Mouse (Mus musculus) lung, postnatal 4 days (tissue): ENCODE results near the gene Tdgf1.

Source experiments
- DNase-seq, 2 experiments: peaks; one replicate each; pipeline ENCODE4 v3.0.0; 2021

Tdgf1 gene

DNA sequence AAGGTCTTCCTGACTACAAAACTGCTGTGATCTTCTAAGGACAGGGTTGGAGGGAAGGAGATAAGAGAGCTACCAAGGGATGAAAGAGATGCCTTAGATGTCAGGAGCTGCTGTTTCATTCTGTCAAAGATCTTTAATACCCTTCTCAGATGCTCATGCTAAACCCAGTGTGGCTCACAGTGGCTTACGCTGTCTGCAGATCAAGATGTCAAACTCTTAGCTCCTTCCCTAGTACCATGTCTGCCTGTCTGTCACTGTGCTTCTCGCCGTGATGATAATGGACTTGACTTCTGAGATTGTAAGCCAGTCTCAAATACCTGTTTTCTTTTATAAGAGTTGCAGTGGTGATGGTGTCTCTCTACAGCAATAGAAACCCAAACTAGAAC, 37.3 kb downstream of the Tdgf1 start:
- DNase-seq = no peak

DNA sequence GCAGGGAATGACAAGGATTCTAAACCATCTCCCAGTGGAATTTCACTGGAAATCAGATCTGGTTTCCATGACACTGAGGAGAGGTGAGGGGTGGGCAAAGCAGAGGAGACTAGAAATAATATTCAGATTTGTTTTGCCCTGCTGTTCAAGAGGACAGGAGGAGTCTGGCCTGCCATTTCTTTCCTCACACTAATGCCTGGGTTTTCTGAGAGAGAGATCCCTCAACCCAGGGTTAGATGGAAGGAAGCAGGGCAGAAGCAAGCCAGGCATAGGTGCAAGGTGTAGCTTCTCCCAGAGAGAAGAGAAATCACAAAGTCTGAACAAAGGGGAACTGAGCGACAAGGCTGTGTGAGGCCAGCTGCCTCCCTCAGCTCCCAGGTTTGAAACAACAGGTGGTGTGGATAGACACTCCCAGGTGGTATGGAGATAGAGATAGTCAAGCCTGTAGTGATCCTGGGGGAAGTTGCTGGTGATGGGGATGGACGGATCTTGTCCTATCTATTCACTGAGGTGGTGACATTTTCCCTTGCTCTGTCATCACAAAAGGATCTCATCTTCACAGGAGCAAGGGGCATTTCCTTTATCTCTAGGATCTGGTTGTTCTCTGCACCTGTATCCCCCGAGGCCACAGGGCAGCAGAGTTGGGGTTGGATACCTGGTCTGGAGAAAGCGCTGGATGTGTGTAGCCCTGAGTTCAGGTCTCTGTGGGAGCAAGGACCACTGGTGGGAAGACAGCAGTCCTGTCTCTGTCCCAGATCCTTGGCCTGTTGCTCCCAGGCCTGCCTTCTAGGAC, 37.9 kb downstream of the Tdgf1 start:
- DNase-seq = no peak

DNA sequence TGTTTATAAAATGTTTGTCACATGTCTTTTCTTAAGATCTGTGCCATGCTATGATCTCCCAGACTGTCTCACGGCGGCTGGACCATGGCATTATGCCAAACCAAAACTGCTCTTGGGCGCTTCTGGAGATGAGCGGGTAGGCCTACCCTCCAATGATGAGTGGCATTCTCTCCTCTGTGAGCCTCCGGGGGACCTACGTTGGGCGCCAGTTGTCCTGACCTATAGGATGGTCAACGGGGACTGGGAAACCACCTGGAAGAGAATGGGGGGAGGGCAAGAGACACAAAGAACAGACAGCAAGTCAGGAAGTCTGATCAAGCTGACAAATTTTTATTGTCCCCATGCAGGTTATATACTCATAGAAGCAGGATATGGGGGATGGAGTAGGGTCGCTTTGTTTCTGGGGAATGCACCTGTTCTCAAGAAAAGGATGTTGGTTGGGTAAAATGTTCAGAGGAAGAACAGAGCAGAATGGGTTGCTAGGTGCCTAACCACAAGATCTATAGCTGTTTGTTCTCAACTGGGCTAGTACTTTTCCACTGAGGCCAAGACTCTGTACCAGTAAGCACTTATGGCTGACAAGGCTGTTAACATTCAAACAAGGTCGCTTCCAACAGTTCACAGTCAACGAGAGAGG, 38.6 kb downstream of the Tdgf1 start:
- no peak for DNase-seq

DNA sequence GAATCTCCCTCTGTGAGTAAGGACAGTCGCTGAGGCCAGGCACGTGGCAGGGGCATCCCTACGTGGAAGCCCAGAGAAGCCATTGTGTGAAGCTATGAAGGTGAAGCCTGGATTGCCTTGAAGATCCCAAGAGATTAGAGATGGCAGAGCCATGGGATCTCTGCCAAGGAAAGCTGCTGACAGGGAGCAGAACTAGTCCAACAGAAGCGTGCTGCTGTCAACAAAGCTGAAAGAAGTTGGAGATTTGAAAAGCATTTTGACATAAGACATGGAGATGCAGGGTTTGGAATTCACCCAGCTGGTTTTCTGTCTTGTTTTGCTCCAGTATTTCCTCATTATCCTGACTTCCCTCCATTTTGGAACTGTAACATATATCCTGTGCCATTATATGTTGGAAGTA, 43.7 kb downstream of the Tdgf1 start:
- DNase-seq = no peak

DNA sequence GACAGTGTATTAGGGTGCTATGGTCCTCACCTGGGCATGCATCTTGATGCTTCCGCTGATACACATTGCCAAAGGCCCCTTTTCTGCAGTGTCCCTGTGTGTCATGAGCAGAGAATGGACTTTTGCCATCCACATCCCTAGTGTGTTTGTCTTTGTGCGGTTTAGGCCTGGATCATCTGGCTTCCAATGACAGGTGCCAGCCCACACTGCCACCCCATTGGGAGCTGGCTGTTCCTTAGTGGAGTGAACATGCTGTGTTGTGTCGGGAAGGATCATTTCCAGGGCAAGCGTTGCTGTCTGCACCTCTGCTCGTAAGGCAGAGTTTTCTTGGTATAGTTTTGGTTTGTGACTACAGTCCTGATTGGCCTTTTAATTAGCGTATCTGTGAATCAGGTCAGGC, 44.8 kb downstream of the Tdgf1 start:
- DNase-seq = no peak

DNA sequence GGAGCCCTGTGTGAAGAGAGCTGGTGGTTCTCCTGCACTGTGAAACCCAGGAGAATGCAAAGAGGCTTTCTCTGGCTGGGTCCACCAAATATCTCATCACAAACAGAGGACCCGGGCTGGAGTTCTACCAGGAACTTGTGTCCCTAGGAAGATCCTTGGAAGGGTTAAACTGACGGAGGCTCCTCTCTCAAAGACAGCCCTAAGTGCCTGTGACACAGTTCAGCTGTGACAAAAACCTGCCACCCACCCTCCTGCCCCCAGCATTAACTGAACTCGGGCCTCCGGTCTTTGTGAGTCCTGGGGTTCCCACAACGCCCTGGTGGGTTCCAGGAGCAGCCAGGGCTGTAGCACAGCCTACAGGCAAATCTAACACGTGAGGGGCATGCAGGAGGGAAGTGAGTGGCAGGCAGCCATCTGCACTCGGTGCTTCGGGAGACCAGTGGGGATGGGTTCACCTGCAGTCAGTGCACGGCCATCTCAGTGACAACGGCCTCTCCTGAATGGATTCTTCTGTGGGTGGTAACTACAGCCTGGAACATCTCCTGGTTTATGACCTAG, 46.4 kb downstream of the Tdgf1 start:
- peak in 1 of 2 experiments; percentile 23 for DNase-seq

DNA sequence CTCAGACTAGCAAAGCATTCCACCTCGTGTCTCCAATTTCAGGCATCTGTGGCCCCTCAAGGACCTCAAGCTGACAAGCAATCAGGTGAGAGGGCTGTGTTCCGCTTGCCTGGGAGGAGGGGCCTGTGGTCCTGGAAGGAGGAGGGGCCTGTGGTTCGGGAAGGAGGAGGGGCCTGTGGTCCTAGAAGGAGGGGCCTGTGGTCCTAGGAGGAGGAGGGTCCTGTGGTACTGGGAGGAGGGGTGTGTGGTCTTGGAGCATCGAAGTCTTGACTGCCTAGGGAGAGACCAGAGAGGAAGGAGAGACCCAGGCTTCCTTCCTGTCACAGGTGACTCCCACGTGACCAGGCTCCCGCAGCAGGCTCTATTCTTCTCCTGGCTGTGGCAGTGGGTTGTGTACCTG, 49.4 kb downstream of the Tdgf1 start:
- peak in 1 of 2 experiments; percentile 36 for DNase-seq

DNA sequence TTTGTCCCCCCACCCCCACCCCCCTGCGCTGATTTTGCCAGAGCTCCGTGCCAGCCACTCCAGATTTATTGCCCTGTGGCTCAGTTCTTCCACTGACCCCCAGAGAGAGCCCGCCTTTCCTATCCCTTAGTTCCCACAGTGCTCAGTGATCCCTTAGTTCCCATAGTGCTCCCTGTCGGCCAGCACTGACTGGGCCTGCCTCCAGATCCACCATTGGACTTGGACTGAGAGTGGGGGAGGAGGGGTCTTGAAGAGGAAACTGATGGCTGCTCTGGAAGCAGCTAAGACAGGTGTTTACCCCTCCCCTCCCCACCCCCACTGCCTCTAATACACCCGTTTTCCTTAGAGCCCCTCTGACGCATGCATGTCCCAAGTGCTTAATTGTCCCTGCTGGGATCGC, 50.0 kb downstream of the Tdgf1 start:
- no peak for DNase-seq

DNA sequence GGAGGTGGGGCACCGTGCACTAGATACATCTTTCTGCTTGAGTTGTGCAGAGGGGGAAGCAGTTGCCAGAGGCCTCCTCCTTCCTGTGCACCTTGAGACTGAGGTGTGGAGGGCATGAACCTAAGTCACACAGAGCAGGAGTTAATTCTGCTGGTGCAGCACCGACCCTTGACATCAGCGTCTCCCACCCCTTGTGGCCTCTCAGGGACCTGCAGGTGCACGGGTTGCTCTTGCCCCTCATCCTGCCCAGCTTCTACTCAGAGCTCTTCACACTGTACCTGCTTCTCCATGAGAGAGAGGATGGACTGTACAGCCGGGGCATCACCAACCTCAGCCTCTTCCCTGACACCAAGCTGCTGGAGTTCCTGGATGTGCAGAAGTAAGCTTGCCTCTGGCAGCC, 50.5 kb downstream of the Tdgf1 start:
- no peak for DNase-seq

DNA sequence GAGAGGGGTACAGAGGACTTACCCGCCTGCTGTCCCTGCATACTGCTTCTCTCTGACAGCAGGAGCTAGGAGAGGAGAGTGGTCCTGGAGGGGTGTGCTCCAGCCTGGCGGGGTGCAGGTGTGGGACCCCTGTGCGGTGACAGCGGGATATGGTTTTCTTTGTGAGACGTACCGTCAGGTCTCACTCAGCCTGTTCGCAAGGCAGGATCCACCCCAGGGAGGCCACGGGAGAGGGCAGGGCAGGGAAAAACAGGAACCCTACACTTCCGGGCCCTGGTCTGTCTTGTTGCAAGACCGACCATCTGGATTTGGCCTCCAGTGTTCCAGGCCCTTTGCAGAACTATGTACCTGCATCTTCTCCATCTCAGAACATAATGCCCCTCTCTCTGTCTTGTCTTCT, 52.5 kb downstream of the Tdgf1 start:
- DNase-seq = no peak

DNA sequence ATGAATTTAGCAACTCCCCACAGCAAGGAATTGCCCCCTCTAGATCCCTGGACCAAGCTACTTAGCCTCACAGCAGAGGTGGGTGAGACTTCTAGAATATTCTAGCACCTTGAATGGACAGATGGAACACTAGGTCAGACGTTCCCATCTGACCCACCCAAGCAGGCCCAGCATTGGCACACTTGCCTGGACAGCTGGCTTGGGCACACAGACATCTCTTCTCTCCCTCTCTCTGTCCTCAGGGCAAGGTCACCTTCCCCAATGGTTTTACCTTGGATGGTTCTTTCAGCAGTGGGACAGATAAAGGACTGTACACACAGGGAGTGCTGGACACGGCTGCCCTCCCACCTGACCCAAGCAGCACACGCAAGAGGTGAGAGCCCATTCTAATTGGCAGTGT, 53.4 kb downstream of the Tdgf1 start:
- DNase-seq = no peak

DNA sequence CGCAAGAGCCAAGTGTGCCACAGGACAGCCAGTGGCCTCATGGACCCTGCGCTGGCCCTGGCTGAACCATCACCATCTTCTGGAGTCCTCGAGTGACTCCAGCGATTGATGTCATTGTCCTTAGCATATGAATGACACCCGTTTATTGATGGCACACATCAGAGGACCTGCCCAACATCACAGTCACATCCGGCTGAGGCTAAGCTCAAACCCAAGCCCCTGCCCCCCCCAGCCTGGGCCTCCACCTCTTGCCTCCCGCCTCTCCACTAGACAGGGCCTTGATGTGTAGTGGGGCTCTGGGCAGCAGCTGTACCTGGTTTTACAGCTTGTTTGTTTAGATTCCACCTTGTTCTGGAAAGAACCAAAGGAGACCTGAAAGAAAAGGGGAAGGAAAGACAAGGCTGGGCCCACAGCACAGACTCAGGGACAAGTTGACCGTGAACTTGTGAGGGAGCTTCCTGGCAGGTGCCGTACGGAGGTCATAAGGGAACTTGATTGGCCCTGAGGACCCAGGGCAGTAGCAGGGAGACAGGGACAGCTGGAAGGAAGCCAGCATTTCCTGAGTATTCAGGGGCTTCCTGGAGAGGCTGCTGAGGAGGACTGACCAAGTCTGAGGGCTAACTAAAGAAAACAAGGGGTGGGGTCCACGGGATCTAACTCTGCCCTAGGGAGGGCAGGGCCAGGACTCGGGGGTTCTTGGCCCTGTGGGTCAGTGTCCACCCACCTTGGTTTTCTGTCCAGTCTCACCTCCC, 54.7 kb downstream of the Tdgf1 start:
- no peak for DNase-seq

DNA sequence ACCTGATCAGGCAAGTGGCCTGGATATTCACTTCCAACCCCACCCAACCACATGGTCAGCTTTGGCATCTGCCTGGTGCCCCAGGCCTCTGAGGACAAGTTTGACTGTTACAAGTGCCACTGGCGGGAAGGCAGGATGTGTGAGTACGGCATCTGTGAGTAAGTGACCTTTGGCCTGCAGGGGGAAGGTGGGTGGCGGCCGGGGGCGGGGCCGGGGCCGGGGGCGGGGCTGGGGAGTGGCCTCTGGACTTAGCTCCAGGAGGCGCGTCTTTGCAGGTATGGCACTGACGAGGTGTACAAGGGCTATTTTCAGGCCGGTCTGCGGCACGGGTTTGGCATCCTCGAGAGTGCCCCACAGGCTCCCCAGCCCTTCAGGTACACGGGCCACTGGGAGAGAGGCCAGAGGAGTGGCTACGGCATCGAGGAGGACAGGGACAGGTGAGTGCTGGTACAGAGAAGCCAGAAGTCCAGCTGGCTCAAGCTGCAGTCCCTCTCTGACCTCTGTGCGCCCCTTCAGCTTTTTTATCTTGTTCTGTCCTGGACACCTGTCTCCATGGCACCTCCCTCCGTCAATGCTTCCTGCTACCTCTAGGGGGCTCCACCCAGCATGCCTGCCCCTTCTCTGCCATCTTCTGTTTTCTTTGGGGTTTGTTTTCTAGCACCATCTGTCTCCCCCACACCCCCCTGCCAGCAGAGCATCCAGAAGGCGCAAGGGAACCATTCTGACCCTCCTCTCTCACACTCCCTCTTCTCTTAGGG, 55.8 kb downstream of the Tdgf1 start:
- peak in 1 of 2 experiments; percentile 27 for DNase-seq
